Mouse (Mus musculus): ENCODE results near the gene Fam205a1. TPM values are rescaled to one million over a fixed set of nuclear protein-coding genes. Genes with fewer than 3 reads are reported as not detected.
A peak's percentile ranks its signal among the peaks of the same experiment; 100 is the strongest.

Gene Fam205a1
- polyA plus RNA-seq, 1 experiment from 2014 or later, result 0.15 TPM

GRCm38 (mm10) chr4:42880677-42880948, 26.9 kb upstream of the Fam205a1 start:
- H3K4me2 ChIP-seq (ENCODE audit: low read depth), result no peak overlapping the region
- ATAC-seq (ENCODE audit: insufficient read depth, low FRiP score, low TSS enrichment), result no peak
- H3K4me1 ChIP-seq (ENCODE audit: control insufficient read depth, insufficient read depth, low read length), result no peaks in the 10 kb centered on the region
- no peaks in the 10 kb centered on the region for H3K27me3 ChIP-seq (ENCODE audit: control insufficient read depth, insufficient read depth, low read length)
- no peaks in the 10 kb centered on the region for H3K36me3 ChIP-seq (ENCODE audit: control insufficient read depth, insufficient read depth, low read length)
- no peak overlapping the region for H3K27ac ChIP-seq (ENCODE audit: low read depth, low read length)
- DNase-seq (ENCODE audit: low spot score), result no peak
- H3K9ac ChIP-seq (ENCODE audit: low read length), result no peak overlapping the region
- 50% methylated on average over 1 of the region's 1 CpGs for WGBS
- H3K4me3 ChIP-seq (ENCODE audit: low read depth, low read length), result no peak overlapping the region
- H3K9me3 ChIP-seq (ENCODE audit: control insufficient read depth, low read length), result no peaks in the 10 kb centered on the region

- H3K4me3 ChIP-seq (ENCODE audit: low read depth, low read length), result no peak overlapping the region
- WGBS, result 83% methylated on average over 16 of the region's 16 CpGs
- ATAC-seq (ENCODE audit: insufficient read depth, low FRiP score, low TSS enrichment), result no peak
- no peaks in the 10 kb centered on the region for H3K27me3 ChIP-seq (ENCODE audit: control insufficient read depth, insufficient read depth, low read length)
- no peak overlapping the region for H3K4me2 ChIP-seq (ENCODE audit: low read depth)
- no peak overlapping the region for H3K27ac ChIP-seq (ENCODE audit: low read depth, low read length)
- H3K36me3 ChIP-seq (ENCODE audit: control insufficient read depth, insufficient read depth, low read length), result no peaks in the 10 kb centered on the region
- no peaks in the 10 kb centered on the region for H3K9me3 ChIP-seq (ENCODE audit: control insufficient read depth, low read length)
- no peak for DNase-seq (ENCODE audit: low spot score)
- no peak overlapping the region for H3K9ac ChIP-seq (ENCODE audit: low read length)
- H3K4me1 ChIP-seq (ENCODE audit: control insufficient read depth, insufficient read depth, low read length), result no peaks in the 10 kb centered on the region
Observed at GRCm38 (mm10) chr4:42879829-42880676, 26.4 kb upstream of the Fam205a1 start.

DNA sequence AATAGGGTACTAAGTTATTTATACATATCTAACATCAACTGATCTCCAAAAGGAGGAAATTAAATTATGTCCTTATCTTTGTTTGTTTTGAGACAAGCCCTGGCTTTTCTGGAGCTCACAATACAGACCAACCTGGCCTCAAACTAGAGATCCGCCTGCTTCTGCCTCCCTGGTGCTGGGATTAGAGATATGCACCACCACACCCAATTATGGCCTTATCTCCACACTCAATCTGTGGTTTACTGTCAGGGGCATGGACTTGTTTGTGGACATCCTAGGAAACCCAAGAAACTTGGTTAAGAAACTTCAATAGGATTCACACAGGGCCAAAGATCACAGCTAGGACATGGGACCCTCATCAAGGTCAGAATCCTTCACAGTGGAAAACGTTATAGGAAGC, 24.0 kb upstream of the Fam205a1 start:
- no peak overlapping the region for H3K4me2 ChIP-seq (ENCODE audit: low read depth)
- ATAC-seq (ENCODE audit: insufficient read depth, low FRiP score, low TSS enrichment) (no peak), DNase-seq (ENCODE audit: low spot score) (no peak)
- WGBS, result 91% methylated on average over 2 of the region's 2 CpGs
- H3K9me3 ChIP-seq (ENCODE audit: control insufficient read depth, low read length), result no peaks in the 10 kb centered on the region
- no peak overlapping the region for H3K27ac ChIP-seq (ENCODE audit: low read depth, low read length)
- no peaks in the 10 kb centered on the region for H3K27me3 ChIP-seq (ENCODE audit: control insufficient read depth, insufficient read depth, low read length)
- H3K4me1 ChIP-seq (ENCODE audit: control insufficient read depth, insufficient read depth, low read length), result no peaks in the 10 kb centered on the region
- no peak overlapping the region for H3K4me3 ChIP-seq (ENCODE audit: low read depth, low read length)
- no peaks in the 10 kb centered on the region for H3K36me3 ChIP-seq (ENCODE audit: control insufficient read depth, insufficient read depth, low read length)
- H3K9ac ChIP-seq (ENCODE audit: low read length), result no peak overlapping the region

GRCm38 (mm10) chr4:42876586-42877291, 23.1 kb upstream of the Fam205a1 start:
- DNase-seq (ENCODE audit: low spot score), result peak; percentile 62

GRCm38 (mm10) chr4:42874134-42874533, 20.4 kb upstream of the Fam205a1 start, which contains the start of gene Fam205c:
TSS of gene Fam205c (minus strand) at chr4:42874234.
- Histone ChIP-seq H3K36me3 (ENCODE audit: control insufficient read depth, insufficient read depth, low read length) (no peaks in the 10 kb centered on the region), H3K27me3 (ENCODE audit: control insufficient read depth, insufficient read depth, low read length) (no peaks in the 10 kb centered on the region), H3K4me3 (ENCODE audit: low read depth, low read length) (no peak within 1 kb of the TSS), H3K27ac (ENCODE audit: low read depth, low read length) (no peak within 1 kb of the TSS), H3K9me3 (ENCODE audit: control insufficient read depth, low read length) (no peaks in the 10 kb centered on the region), H3K4me1 (ENCODE audit: control insufficient read depth, insufficient read depth, low read length) (no peaks in the 10 kb centered on the region), H3K4me2 (ENCODE audit: low read depth) (no peak within 1 kb of the TSS), H3K9ac (ENCODE audit: low read length) (no peak within 1 kb of the TSS)
- ATAC-seq (ENCODE audit: insufficient read depth, low FRiP score, low TSS enrichment) (no peak), DNase-seq (ENCODE audit: low spot score) (no peak)
- 86% methylated on average over 7 of the region's 7 CpGs for WGBS

More at GRCm38 (mm10) chr4:42876586-42877291, 23.1 kb upstream of the Fam205a1 start:
- Histone ChIP-seq H3K27me3 (ENCODE audit: control insufficient read depth, insufficient read depth, low read length) (no peaks in the 10 kb centered on the region), H3K9me3 (ENCODE audit: control insufficient read depth, low read length) (no peaks in the 10 kb centered on the region), H3K9ac (ENCODE audit: low read length) (no peak overlapping the region), H3K27ac (ENCODE audit: low read depth, low read length) (no peak overlapping the region), H3K4me3 (ENCODE audit: low read depth, low read length) (no peak overlapping the region), H3K36me3 (ENCODE audit: control insufficient read depth, insufficient read depth, low read length) (no peaks in the 10 kb centered on the region), H3K4me2 (ENCODE audit: low read depth) (no peak overlapping the region), H3K4me1 (ENCODE audit: control insufficient read depth, insufficient read depth, low read length) (no peaks in the 10 kb centered on the region)
- WGBS, result 39% methylated on average over 5 of the region's 5 CpGs
- peak; percentile 67; the same call in 1 of the 2 replicates for ATAC-seq (ENCODE audit: insufficient read depth, low FRiP score, low TSS enrichment)

DNA sequence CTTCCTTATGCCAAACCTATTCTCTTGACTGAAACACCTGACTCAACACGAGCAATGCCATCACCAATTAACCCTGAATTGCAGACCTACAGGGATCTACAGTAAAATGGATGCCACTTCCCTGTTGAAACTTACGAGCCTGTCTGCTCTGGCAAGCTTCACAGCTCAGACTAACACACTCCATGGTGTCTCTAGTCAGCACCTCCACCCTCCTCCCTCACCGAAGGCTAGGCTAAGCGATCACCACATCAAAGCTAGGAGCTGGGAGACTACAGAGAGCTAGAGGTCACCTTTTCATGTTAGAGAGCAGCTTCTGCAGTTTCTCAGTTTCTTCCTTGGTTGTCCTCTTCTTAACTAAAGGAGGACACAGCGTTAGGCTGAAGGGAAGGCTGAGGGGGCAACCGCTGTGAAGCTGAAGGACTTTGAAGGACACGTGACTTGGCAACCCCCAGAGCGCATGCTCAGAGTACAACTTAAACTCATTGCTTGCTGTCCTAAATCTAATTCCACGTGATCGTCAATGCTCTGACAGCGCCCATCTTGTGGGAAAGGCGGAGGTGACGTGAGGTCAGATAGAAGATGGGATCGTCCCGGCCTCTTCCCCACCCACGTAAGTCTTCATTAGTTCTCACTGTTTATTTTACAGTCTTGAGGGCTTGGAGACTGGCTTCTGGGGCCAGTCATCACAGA, 19.2 kb upstream of the Fam205a1 start:
- H3K4me3 ChIP-seq (ENCODE audit: low read depth, low read length), result no peak overlapping the region
- H3K36me3 ChIP-seq (ENCODE audit: control insufficient read depth, insufficient read depth, low read length), result no peaks in the 10 kb centered on the region
- no peak for DNase-seq (ENCODE audit: low spot score)
- 81% methylated on average over 16 of the region's 16 CpGs for WGBS
- H3K27ac ChIP-seq (ENCODE audit: low read depth, low read length), result no peak overlapping the region
- no peaks in the 10 kb centered on the region for H3K9me3 ChIP-seq (ENCODE audit: control insufficient read depth, low read length)
- H3K9ac ChIP-seq (ENCODE audit: low read length), result no peak overlapping the region
- H3K27me3 ChIP-seq (ENCODE audit: control insufficient read depth, insufficient read depth, low read length), result no peaks in the 10 kb centered on the region
- H3K4me2 ChIP-seq (ENCODE audit: low read depth), result no peak overlapping the region
- no peaks in the 10 kb centered on the region for H3K4me1 ChIP-seq (ENCODE audit: control insufficient read depth, insufficient read depth, low read length)
- ATAC-seq (ENCODE audit: insufficient read depth, low FRiP score, low TSS enrichment), result no peak

GRCm38 (mm10) chr4:42872151-42872550, 18.5 kb upstream of the Fam205a1 start:
- H3K4me3 ChIP-seq (ENCODE audit: low read depth, low read length), result no peak overlapping the region
- DNase-seq (ENCODE audit: low spot score) (no peak), ATAC-seq (ENCODE audit: insufficient read depth, low FRiP score, low TSS enrichment) (no peak)
- no peaks in the 10 kb centered on the region for H3K9me3 ChIP-seq (ENCODE audit: control insufficient read depth, low read length)
- no peak overlapping the region for H3K4me2 ChIP-seq (ENCODE audit: low read depth)
- H3K27me3 ChIP-seq (ENCODE audit: control insufficient read depth, insufficient read depth, low read length), result no peaks in the 10 kb centered on the region
- no peak overlapping the region for H3K9ac ChIP-seq (ENCODE audit: low read length)
- WGBS, result 95% methylated on average over 7 of the region's 7 CpGs
- H3K27ac ChIP-seq (ENCODE audit: low read depth, low read length), result no peak overlapping the region
- H3K4me1 ChIP-seq (ENCODE audit: control insufficient read depth, insufficient read depth, low read length), result no peaks in the 10 kb centered on the region
- H3K36me3 ChIP-seq (ENCODE audit: control insufficient read depth, insufficient read depth, low read length), result no peaks in the 10 kb centered on the region

DNA sequence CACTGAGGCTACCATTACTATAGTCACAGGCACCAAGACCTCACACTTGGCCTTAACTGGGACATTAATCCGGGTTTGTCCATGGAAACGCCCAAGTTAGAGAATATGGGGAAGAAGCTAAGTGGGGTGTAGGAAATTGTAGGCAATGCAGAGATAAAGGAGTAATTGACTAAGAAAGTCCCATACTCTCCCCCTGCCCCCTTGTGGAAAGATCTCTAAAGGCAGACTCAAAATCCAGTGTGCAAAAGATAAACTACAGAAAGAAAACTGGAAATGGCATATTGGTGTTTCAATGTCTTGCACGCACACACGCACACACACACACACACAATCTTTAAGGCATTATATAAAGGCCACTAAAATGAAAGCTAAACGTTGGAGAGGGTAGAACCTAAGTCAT, 17.1 kb upstream of the Fam205a1 start:
- Histone ChIP-seq H3K4me2 (ENCODE audit: low read depth) (no peak overlapping the region), H3K4me3 (ENCODE audit: low read depth, low read length) (no peak overlapping the region), H3K27me3 (ENCODE audit: control insufficient read depth, insufficient read depth, low read length) (no peaks in the 10 kb centered on the region), H3K9me3 (ENCODE audit: control insufficient read depth, low read length) (no peaks in the 10 kb centered on the region), H3K4me1 (ENCODE audit: control insufficient read depth, insufficient read depth, low read length) (no peaks in the 10 kb centered on the region), H3K9ac (ENCODE audit: low read length) (no peak overlapping the region), H3K36me3 (ENCODE audit: control insufficient read depth, insufficient read depth, low read length) (no peaks in the 10 kb centered on the region), H3K27ac (ENCODE audit: low read depth, low read length) (no peak overlapping the region)
- DNase-seq (ENCODE audit: low spot score), result no peak
- no peak for ATAC-seq (ENCODE audit: insufficient read depth, low FRiP score, low TSS enrichment)
- 83% methylated on average over 5 of the region's 5 CpGs for WGBS
